Mouse (Mus musculus): ENCODE results near the gene Sde2. TPM values are rescaled to one million over a fixed set of nuclear protein-coding genes. Genes with fewer than 3 reads are reported as not detected.

Gene Sde2
- polyA plus RNA-seq, 1 experiment: 17.0 TPM

- H3K4me1 ChIP-seq (ENCODE audit: control insufficient read depth, insufficient read depth, low read length): peaks cover 23% of the 10 kb centered on the region
- H3K4me3 ChIP-seq (ENCODE audit: insufficient read depth, low read length): peak overlapping the region; percentile 57
- H3K27ac ChIP-seq (ENCODE audit: insufficient read depth, low read depth, low read length): peak overlapping the region; percentile 100
- TF ChIP-seq POLR2A (IDR thresholded peaks at IDR 0.05; ENCODE audit: borderline replicate concordance, low read depth, low read length) (no peak), CTCF (IDR thresholded peaks at IDR 0.05; ENCODE audit: low read depth, low read length) (no peak)
Observed at GRCm38 (mm10) chr1:180849701-180850301, 1.1 kb upstream of the Sde2 start.

DNA sequence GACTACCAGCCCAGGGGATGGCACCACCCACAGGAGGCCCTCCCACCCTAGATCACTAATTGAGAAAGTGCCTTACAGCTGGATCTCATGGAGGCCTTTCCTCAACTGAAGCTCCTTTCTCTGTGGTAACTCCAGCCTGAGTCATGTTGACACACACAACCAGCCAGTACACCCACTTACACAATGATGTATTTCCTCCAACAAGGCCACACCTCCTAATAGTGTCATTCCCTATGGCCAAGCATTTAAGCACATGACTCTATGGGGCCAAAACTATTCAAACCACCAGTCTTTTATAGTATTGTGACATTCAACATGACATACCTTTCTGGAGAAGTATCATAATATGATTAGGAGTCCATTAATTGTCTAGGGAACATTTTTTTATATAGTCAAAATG lies 7.8 kb downstream of the Sde2 start:
- Histone ChIP-seq H3K4me1 (ENCODE audit: control insufficient read depth, insufficient read depth, low read length) (peaks cover 24% of the 10 kb centered on the region), H3K27ac (ENCODE audit: insufficient read depth, low read depth, low read length) (no peak overlapping the region), H3K4me3 (ENCODE audit: insufficient read depth, low read length) (no peak overlapping the region)
- TF ChIP-seq CTCF (IDR thresholded peaks at IDR 0.05; ENCODE audit: low read depth, low read length): no peak
- TF ChIP-seq POLR2A (IDR thresholded peaks at IDR 0.05; ENCODE audit: borderline replicate concordance, low read depth, low read length): no peak

GRCm38 (mm10) chr1:180860030-180860429 lies 9.1 kb downstream of the Sde2 start:
- Histone ChIP-seq H3K4me3 (ENCODE audit: insufficient read depth, low read length) (no peak overlapping the region), H3K4me1 (ENCODE audit: control insufficient read depth, insufficient read depth, low read length) (peaks cover 22% of the 10 kb centered on the region), H3K27ac (ENCODE audit: insufficient read depth, low read depth, low read length) (no peak overlapping the region)
- TF ChIP-seq POLR2A (IDR thresholded peaks at IDR 0.05; ENCODE audit: borderline replicate concordance, low read depth, low read length): no peak
- no peak for TF ChIP-seq CTCF (IDR thresholded peaks at IDR 0.05; ENCODE audit: low read depth, low read length)

GRCm38 (mm10) chr1:180863606-180864005 lies 12.7 kb downstream of the Sde2 start:
- Histone ChIP-seq H3K27ac (ENCODE audit: insufficient read depth, low read depth, low read length) (no peak overlapping the region), H3K4me1 (ENCODE audit: control insufficient read depth, insufficient read depth, low read length) (peaks cover 9% of the 10 kb centered on the region), H3K4me3 (ENCODE audit: insufficient read depth, low read length) (no peak overlapping the region)
- TF ChIP-seq CTCF (IDR thresholded peaks at IDR 0.05; ENCODE audit: low read depth, low read length) (no peak), POLR2A (IDR thresholded peaks at IDR 0.05; ENCODE audit: borderline replicate concordance, low read depth, low read length) (no peak)

GRCm38 (mm10) chr1:180866001-180866400 lies 15.1 kb downstream of the Sde2 start:
- TF ChIP-seq POLR2A (IDR thresholded peaks at IDR 0.05; ENCODE audit: borderline replicate concordance, low read depth, low read length) (no peak), CTCF (IDR thresholded peaks at IDR 0.05; ENCODE audit: low read depth, low read length) (no peak)
- Histone ChIP-seq H3K27ac (ENCODE audit: insufficient read depth, low read depth, low read length) (no peak overlapping the region), H3K4me1 (ENCODE audit: control insufficient read depth, insufficient read depth, low read length) (0 out of 2 replicates have a peak, but pooled peaks cover 3% of the 10 kb centered on the region), H3K4me3 (ENCODE audit: insufficient read depth, low read length) (no peak overlapping the region)

DNA sequence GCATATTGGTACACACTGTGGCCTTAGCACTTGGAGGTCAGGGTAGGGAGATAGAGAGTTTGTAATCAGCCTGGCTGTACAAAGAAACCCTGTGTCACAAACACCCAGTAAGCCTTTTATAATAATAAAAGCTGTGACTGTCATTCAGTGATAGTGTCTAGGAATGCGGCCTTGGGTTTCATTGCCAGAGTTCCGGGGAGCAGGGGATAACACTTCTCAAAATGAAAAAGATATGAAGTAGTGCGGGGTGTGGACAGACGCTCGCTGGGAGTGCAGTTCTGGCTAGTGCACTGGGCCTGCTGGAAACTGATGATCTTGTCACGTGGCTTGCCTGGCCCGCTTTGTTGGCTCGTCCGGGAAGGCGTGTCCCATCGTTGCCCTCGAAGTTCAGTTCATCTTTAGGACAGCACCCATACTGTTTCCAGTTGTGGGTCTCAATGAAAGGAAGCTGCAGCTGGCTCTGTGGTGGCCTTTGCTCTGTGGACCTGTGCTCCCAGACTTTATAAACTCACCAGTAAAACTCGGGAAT lies 19.3 kb downstream of the Sde2 start:
- 0 out of 2 replicates have a peak, but pooled peaks cover 3% of the 10 kb centered on the region for H3K4me1 ChIP-seq (ENCODE audit: control insufficient read depth, insufficient read depth, low read length)
- H3K4me3 ChIP-seq (ENCODE audit: insufficient read depth, low read length): no peak overlapping the region
- TF ChIP-seq POLR2A (IDR thresholded peaks at IDR 0.05; ENCODE audit: borderline replicate concordance, low read depth, low read length) (no peak), CTCF (IDR thresholded peaks at IDR 0.05; ENCODE audit: low read depth, low read length) (no peak)
- no peak overlapping the region for H3K27ac ChIP-seq (ENCODE audit: insufficient read depth, low read depth, low read length)

DNA sequence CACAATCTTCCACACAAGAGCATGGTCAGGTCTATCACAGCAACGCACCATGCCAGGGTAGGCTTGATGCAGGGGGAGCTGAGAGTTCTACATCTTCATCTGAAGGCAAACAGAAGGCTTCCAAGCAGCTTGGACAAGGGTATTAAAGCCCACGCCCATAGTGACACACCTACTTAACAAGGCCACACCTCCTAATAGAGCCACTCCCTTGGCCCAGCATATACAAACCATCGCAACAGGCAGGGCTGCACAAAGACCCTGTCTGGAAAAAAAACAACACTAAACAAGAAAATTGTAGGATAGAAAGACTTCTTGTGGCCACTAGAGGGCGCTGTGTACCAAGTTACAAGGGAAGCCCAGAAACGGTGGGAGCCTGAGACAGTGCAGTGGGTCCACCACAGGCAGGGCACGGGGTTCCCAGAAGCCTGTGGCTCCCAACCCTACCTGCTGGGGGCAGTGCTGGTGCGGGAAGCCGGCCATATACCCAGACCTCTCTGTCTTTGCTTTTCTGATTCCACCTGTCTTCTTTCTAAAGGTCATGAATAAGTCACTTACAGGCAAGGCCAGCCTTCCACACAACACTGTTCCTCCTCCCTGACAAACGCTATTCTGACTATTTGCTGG lies 23.0 kb downstream of the Sde2 start:
- H3K4me1 ChIP-seq (ENCODE audit: control insufficient read depth, insufficient read depth, low read length): no peaks in the 10 kb centered on the region
- TF ChIP-seq CTCF (IDR thresholded peaks at IDR 0.05; ENCODE audit: low read depth, low read length): peak; percentile 75
- TF ChIP-seq POLR2A (IDR thresholded peaks at IDR 0.05; ENCODE audit: borderline replicate concordance, low read depth, low read length): no peak
- H3K27ac ChIP-seq (ENCODE audit: insufficient read depth, low read depth, low read length): no peak overlapping the region
- H3K4me3 ChIP-seq (ENCODE audit: insufficient read depth, low read length): no peak overlapping the region

- H3K4me3 ChIP-seq (ENCODE audit: insufficient read depth, low read length): no peak overlapping the region
- no peaks in the 10 kb centered on the region for H3K4me1 ChIP-seq (ENCODE audit: control insufficient read depth, insufficient read depth, low read length)
- TF ChIP-seq CTCF (IDR thresholded peaks at IDR 0.05; ENCODE audit: low read depth, low read length) (no peak), POLR2A (IDR thresholded peaks at IDR 0.05; ENCODE audit: borderline replicate concordance, low read depth, low read length) (no peak)
- H3K27ac ChIP-seq (ENCODE audit: insufficient read depth, low read depth, low read length): no peak overlapping the region
Observed at GRCm38 (mm10) chr1:180874615-180875014, 23.7 kb downstream of the Sde2 start.

DNA sequence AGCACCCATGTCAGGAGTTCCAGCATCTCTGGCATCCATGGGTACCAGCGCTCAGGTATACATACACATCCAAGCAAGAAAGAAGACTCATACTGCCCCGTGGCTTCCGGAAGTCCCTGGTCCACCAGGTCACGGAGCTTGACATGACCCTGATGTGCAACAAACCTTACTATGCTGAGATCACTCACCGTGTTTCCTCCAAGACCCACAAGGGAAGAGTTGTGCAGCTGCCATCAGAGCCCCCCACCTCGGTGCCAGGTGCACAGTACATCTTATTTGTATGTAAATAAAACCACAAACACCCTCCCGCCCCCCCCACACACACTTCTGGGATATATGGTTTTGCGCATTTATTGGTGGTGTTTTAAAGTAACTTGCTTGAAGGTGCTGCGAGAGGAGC lies 24.2 kb downstream of the Sde2 start:
- H3K4me1 ChIP-seq (ENCODE audit: control insufficient read depth, insufficient read depth, low read length): no peaks in the 10 kb centered on the region
- no peak overlapping the region for H3K4me3 ChIP-seq (ENCODE audit: insufficient read depth, low read length)
- H3K27ac ChIP-seq (ENCODE audit: insufficient read depth, low read depth, low read length): no peak overlapping the region
- TF ChIP-seq CTCF (IDR thresholded peaks at IDR 0.05; ENCODE audit: low read depth, low read length) (no peak), POLR2A (IDR thresholded peaks at IDR 0.05; ENCODE audit: borderline replicate concordance, low read depth, low read length) (no peak)

DNA sequence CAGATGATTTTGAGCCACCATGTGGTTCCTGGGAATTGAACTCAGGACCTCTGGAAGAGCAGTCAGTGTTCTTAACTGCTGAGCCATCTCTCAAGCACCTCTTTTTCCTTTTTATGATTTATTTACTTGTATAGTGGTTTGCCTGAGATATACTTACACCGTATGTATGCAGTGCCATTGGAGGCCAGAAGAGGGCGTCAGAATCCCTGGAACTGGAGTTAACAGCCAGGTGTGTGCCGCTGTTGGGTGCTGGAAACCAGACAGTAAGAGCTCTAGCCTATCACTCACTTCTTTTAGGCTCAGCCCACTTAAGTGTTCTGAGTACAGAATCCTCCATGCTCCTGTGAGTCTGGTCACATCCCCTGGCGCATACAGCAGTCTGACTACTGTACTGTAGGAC lies 26.5 kb downstream of the Sde2 start:
- no peak overlapping the region for H3K27ac ChIP-seq (ENCODE audit: insufficient read depth, low read depth, low read length)
- TF ChIP-seq CTCF (IDR thresholded peaks at IDR 0.05; ENCODE audit: low read depth, low read length): no peak
- TF ChIP-seq POLR2A (IDR thresholded peaks at IDR 0.05; ENCODE audit: borderline replicate concordance, low read depth, low read length): no peak
- no peak overlapping the region for H3K4me3 ChIP-seq (ENCODE audit: insufficient read depth, low read length)
- H3K4me1 ChIP-seq (ENCODE audit: control insufficient read depth, insufficient read depth, low read length): peaks cover 6% of the 10 kb centered on the region

Measured in bone marrow macrophage, adult 2 months (primary cell).